8 mouse cellular contexts compared by ENCODE assay signal in the genomic region with DNA sequence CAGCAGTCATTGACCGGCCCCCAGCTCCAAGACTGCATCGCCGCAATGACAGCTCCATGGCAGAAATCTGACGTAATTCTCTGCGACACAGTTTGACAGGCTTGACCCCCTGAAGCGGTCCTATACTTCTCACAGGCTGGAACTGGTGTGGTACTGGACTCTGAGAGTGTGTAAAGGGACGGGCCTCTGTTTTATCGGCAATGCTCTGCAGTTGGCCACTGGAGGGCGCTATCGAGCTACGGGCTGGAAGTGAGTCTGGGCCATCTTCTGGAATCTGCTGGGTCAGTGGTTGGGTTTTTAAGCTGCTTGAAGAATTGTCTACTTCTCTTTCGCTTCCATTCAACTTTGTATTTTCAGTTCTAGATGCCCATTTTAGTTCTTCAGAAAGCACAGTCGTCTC. TPM values are rescaled to one million over a fixed set of nuclear protein-coding genes. Genes with fewer than 3 reads are reported as not detected.
DNase-seq lines count a peak whose midpoint lies in the region; ATAC-seq and TF ChIP-seq lines count a peak whose summit lies in the region.

No protein-coding gene starts in this region.

- peak; percentile 98 for TF ChIP-seq CTCF in small intestine, adult 2 months (IDR thresholded peaks at IDR 0.05; ENCODE audit: extremely low read depth, insufficient read length, insufficient replicate concordance, low read depth, low read length)

- no peak overlapping the region for H3K9ac ChIP-seq in forebrain, embryonic 14.5 days (ENCODE audit: low read length)

- H3K4me1 ChIP-seq in forebrain, embryonic 14.5 days (ENCODE audit: control insufficient read depth, insufficient read depth, low read length) = no peaks in the 10 kb centered on the region
- no peaks in the 10 kb centered on the region for H3K4me1 ChIP-seq in small intestine, adult 2 months (ENCODE audit: control insufficient read depth, insufficient read depth, insufficient read length, low read length)

- no peaks in the 10 kb centered on the region for H3K9me3 ChIP-seq in forebrain, embryonic 14.5 days (replicated peaks; ENCODE audit: control insufficient read depth, low read length)

- ATAC-seq in forebrain, embryonic 14.5 days = peak; percentile 57; the same call in 1 of the 2 replicates
- ATAC-seq in hematopoietic stem cell, adult 5-6 weeks (replicated peaks in 1 of 2; ENCODE audit: insufficient read depth in 1 of 2, low FRiP score in 2 of 2, low TSS enrichment in 1 of 2, low read depth in 1 of 2, poor library complexity in 2 of 2, severe bottlenecking in 2 of 2) = peak; percentile 81 to 87

- no peaks in the 10 kb centered on the region for H3K36me3 ChIP-seq in forebrain, embryonic 14.5 days (ENCODE audit: control insufficient read depth, insufficient read depth, low read length)
- H3K36me3 ChIP-seq in small intestine, adult 2 months (ENCODE audit: control insufficient read depth, insufficient read depth, low read length) = no peaks in the 10 kb centered on the region

- WGBS in forebrain, embryonic 14.5 days = 12% methylated on average over 13 of the region's 13 CpGs
- 19% methylated on average over 13 of the region's 13 CpGs for WGBS in small intestine, adult 2 months

- no peak overlapping the region for H3K4me2 ChIP-seq in forebrain, embryonic 14.5 days (ENCODE audit: low read length)

- no peak for TF ChIP-seq POLR2A in small intestine, adult 2 months (IDR thresholded peaks at IDR 0.05; ENCODE audit: low read depth, low read length)

- H3K27ac ChIP-seq in forebrain, embryonic 14.5 days (ENCODE audit: low read depth, low read length) = no peak overlapping the region
- H3K27ac ChIP-seq in small intestine, adult 2 months (ENCODE audit: insufficient read depth, low read depth, low read length) = no peak overlapping the region

- peak; percentile 90 for DNase-seq in NIH3T3 (ENCODE audit: low read depth)
- DNase-seq in c-Kit-positive CD71-positive TER-119-positive erythroid progenitor cells, embryonic 14.5 days (ENCODE audit: low spot score) = peak; percentile 75
- peak; percentile 78 for DNase-seq in forebrain, embryonic 14.5 days (ENCODE audit: low spot score)
- peak; percentile 90 to 92 for DNase-seq in layer of hippocampus, postnatal 10 days (ENCODE audit: low spot score in 2 of 2)
- DNase-seq in lung, postnatal 4 days = peak; percentile 80 to 88
- DNase-seq in yolk sac, embryonic 10.5 days (ENCODE audit: low spot score) = peak; percentile 72

- H3K27me3 ChIP-seq in forebrain, embryonic 14.5 days (replicated peaks; ENCODE audit: control insufficient read depth, insufficient read depth, low read length) = no peaks in the 10 kb centered on the region
- H3K27me3 ChIP-seq in small intestine, adult 2 months (ENCODE audit: control insufficient read depth, insufficient read depth, low read length) = 0 out of 2 replicates have a peak, but pooled peaks cover 3% of the 10 kb centered on the region

- H3K4me3 ChIP-seq in forebrain, embryonic 14.5 days (ENCODE audit: low read depth, low read length) = no peak overlapping the region
- no peak overlapping the region for H3K4me3 ChIP-seq in small intestine, adult 2 months (ENCODE audit: low read depth, low read length)

RNA-seq across cellular contexts. Expression of gene Gkap1, which starts 12.3 kb away (rescaled TPM):
- polyA plus RNA-seq in forebrain, embryonic 14.5 days (2014; fragmentation: Nextera tagmentation; extraction: Ambion mirVana) = 23.3 and 24.2 TPM in 2 replicates
- 44.8 and 48.2 TPM in 2 replicates for total RNA-seq in hematopoietic stem cell, adult 5-6 weeks (2017)
- total RNA-seq in layer of hippocampus, postnatal 10 days (2021) = 10 to 100 TPM; 24.3 to 24.6 TPM
- polyA plus RNA-seq in small intestine, adult 2 months (2012; rRNA removed) = 0.38 and 1.0 TPM in 2 replicates
